Mouse (Mus musculus) ovary, postnatal 36 days (tissue): ENCODE measurements around the gene Fbxo36.

Source experiments
- DNase-seq: peaks from one replicate; pipeline ENCODE4 v3.0.0; 2022; ENCODE audit warnings: low spot score, mixed read lengths

The Fbxo36 gene

DNA sequence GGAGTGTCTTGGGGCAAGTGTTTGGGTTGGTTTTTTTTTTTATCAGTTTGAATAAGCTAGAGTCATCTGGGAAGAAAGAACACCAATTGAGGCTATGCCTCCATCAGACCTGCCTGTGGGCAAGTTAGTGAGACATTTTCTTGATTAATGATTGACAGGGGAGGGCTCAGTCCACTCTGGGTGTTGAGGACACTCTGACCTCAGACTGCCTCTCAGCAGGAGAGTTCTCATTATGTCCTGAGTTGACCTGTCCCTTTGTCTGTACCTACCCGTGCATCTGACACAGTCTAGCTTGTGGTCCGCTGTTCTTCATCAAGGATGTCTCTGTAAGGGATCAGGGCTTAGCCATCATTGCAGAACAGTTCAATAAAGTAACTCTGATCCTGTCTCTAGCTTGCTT, 107.7 kb downstream of the Fbxo36 start:
- no peak for DNase-seq
